Mouse (Mus musculus) liver, adult 2 months (tissue): ENCODE data around the gene Adk.

Experiments
- CTCF ChIP-seq: fragments of 200-500 bp; IDR thresholded peaks from 2 replicates; pipeline ENCODE4 v1.5.1; 2011; ENCODE audit warnings: low read depth, low read length, control low read depth
- POLR2A ChIP-seq: fragments of 200-500 bp; IDR thresholded peaks from 2 replicates; pipeline ENCODE4 v1.6.1; 2011; ENCODE audit warnings: low read length, control low read depth; ENCODE audit not compliant: insufficient read depth; ENCODE audit errors: extremely low read depth

GRCm38 (mm10) chr14:21152055-21152454, 99.7 kb downstream of the Adk start:
- no peak for TF ChIP-seq POLR2A
- TF ChIP-seq CTCF: no peak
